Mouse (Mus musculus) gastrocnemius, postnatal 14 days (tissue): ENCODE data around the gene Grm3. TPM values are rescaled to one million over a fixed set of nuclear protein-coding genes. Genes with fewer than 3 reads are reported as not detected.

ENCODE experiments used
- DNase-seq: peaks from one replicate; pipeline ENCODE4 v3.0.0; 2021; ENCODE audit warnings: mixed read lengths
- intact Hi-C: fragments of 180-260 bp; cut with DNase I; formaldehyde crosslinking; loops from one replicate; pipeline ENCODE4 v1.15.1; 2025; ENCODE audit warnings: low total_unique reads
- long read RNA-seq, 2 experiments: library from polyadenylated mRNA; stranded (forward); transcript quantifications; one replicate each; pipeline ENCODE4 v2.0.0; 2021
- total RNA-seq, 2 experiments: library from RNA; stranded (reverse); gene quantifications; 2 replicates each; pipeline ENCODE4 v1.2.3; 2021

Gene Grm3
- under 1 TPM in 1 of 2 experiments, not detected in 1; 0.13 TPM for total RNA-seq
- long read RNA-seq, experiment 1 = 0 reads
- long read RNA-seq, experiment 2 = 0 reads

DNA sequence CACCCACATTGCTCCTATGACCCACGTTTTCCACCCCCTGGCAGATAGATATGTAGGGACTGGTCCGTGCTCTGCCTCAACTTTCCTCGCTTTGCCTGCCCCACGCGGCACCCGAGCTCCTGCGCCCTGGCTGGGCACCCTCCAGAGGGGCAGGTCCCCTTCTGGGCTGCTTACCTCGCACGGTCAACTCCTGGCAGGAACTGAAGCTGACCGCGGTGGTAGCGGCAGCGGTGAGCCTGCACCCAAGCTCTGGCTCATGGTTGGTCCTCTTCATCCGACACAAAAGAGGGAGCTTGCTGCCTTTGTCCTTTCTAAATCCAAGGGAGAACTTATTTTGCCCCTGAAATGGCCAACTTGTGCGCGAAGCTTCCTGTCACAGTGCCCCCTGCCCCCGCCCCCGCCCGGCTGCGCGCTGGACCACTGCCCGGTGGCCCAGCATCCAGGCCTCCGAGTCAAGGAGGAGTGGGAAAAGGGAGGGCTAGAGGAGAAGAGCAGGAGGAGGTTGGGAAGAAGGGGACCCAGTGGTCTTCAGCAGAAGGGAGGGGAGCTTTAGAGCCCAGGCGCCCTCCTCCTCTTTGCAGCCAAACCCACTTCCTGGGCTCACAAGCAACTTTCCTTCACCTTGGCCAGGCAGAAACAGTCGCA is at the start of gene Grm3:
Gene Grm3, minus strand, starts transcription at position 215 of the 645 bp plus-strand sequence.
- no peak for DNase-seq
- intact Hi-C loops = no loop called here

DNA sequence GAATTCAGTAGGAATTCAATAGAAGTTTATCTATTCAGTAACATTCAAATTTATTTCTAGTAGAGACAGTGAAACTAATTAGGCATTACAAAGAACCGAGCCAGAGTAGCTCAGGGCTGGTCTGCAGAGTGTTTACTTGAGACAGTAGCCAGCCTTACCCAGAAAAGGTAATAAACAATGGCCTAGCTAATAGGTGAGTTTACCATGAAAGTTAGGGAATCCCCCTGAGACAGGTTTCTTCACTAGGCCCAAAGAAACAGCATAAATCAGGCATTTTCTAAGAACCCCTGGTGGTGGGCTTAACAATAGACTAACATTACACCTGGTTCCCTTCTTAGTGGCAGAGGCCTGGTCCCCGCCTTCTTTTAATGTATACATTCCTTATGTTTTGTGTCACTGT is 30.8 kb upstream of the Grm3 start:
- no peak for DNase-seq
- intact Hi-C loops = no loop called here

DNA sequence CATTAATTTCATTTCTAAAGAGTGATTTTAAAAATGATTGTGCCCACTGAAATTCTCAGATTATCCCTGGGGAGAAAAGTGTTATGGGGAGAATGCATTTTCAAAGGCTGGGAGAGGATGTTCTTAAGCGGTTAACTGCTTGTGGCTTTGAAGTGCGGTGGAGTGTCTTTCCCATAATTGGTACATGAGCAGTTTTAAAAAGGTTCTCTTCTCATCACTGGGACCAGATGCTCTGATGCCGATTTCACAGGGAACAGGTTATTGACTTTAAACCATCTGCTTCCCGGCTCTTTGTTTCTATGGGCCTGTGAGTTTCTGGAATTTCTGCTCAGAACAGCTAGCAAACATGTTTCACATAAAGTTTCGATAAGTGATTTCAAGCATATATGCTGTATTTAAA is 23.2 kb upstream of the Grm3 start:
- intact Hi-C loops = no loop called here

DNA sequence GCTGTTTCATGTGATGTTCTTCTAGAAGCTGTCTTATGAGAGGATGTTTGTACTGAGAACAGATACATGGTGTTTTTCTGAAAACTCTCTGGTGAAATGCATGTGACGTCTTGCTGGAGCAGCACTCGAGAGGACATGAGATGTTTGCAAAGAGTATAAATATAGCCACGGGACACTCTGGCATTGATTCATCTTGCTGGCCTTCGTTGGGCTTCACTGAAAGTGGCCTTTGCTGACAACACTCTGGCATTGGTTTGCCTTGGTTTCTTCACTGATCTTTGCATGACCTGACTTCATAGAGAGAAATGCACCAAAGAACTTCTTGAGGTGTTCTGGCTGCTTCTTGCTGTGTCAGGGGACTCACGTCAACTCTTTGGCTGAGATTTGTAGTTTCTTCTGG is 19.1 kb upstream of the Grm3 start:
- no peak for DNase-seq
- intact Hi-C loops = no loop called here

More for the DNA sequence above, 23.2 kb upstream of the Grm3 start:
- no peak for DNase-seq

DNA sequence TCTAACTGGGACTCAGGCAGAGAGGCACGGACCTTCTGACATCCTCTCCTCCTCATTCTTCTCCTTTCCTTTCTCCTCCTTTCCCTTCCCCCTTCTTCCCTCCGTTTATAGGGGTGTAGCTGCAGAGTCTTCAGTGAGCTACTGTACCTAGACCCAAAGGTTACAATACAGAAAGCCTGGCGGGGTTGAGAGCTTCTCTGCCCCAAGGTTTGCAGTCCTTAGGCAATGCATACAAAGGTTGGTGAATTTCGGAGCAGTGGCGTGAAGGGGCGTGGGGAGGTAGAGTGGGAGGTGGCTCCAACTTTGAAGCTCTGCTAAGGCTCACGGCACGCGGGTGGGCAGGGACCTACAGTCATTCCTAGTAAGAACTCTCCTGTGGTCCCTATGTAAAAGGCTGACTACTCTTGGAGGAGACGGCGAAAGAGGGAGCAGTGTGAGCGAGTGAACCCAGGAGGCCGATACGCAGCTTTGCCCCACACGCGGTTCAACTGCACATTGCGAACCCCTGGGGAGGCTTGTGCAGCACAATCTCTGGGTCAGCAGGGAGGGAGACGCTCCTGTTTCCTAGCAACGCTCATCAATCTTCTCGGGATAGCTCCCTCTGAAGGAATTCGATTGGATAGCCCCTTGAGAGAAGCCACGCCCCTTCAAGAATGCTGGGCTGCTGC is 765 bp upstream of the Grm3 start:
- DNase-seq = no peak
- intact Hi-C loops = no loop called here

DNA sequence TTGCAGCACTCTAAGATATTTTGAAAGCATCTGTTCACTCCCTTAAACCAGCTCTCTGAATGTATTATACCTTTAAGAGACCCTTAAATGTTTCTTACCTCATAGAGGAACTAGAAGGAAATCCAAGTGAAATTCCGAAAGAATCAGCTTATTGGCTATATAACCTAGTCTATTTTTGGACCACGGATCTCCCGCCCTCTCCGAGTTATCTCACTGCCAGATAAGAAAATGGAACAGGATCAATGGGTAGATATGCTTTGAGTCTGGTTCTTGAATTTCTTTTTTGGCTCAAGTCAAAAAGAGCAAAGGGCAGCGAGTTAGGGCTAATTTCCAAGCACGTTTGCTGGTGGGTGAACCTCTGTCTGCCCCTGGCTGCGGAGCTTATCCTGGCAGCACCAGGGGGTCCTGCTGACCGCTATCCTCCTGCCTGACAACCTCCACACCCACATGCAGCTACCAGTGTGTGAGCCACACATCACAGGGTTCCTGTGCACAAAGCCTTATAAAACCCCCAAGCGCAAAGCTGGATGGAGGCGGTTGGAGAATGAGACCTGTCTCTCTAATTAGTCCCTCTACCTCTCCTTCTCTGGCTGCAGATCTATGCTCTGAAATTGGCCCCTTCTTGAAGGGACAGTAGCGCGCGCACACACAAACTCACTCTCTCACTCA is 549 bp downstream of the Grm3 start:
- DNase-seq = no peak
- intact Hi-C loops = no loop called here

DNA sequence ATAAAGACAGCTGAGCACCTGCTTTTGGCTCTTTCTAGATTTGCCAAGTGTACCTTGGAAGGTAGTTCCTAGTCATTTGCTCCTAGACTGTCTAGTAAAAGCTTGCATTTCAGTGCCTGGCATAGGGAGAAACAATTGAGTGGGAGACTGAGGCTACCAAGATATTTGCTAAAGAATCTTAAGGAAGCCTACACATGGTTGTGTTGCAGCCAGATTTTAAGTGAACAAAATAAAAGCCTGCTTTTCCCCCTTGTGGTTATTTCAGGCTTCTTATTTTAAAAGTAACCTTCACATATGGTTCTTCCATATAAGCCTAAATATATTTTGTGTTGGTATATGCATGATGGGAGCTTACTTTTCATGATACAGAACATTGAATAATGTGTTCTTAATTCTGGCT is 3.8 kb downstream of the Grm3 start:
- intact Hi-C loops = no loop called here
- no peak for DNase-seq

DNA sequence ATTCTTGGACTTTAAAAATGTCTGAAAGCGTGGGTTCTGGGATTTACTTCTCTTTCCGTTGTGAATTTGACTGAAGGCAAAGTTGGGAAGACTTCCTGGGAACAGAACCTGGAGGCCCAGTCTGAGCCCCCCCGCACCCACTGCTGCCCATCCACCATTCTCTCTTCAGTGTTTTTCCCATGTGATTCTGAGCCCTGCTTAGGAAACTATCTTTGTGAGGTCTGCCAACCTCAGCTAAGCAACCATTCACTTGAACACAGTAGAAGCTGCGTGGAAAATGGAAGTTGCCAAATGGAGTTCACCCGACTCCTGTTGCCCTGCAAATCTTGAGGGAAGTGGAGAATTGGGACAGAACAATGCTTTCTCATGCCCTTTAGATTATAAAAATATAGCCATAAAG is 8.7 kb downstream of the Grm3 start:
- intact Hi-C loops = no loop called here
- no peak for DNase-seq

DNA sequence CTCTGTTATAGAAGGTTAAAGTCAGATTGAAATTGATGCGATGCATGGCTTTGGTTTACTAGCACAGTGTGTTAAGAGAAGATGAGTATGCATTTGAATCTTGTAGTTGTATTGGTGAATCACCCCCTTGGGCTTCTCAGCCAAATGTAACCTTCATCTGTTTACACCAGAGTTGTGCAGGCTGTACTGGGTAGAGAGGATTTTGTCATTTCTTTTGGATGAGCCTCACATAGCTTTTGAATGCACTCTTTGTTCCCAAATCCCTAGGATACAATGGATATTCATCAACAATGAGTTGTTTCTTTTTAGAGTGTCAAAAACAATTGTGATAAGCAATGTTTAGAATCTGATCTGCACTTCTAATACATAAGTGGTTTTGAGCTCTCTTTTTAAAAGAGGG is 17.9 kb downstream of the Grm3 start:
- DNase-seq = no peak
- intact Hi-C loops = no loop called here

DNA sequence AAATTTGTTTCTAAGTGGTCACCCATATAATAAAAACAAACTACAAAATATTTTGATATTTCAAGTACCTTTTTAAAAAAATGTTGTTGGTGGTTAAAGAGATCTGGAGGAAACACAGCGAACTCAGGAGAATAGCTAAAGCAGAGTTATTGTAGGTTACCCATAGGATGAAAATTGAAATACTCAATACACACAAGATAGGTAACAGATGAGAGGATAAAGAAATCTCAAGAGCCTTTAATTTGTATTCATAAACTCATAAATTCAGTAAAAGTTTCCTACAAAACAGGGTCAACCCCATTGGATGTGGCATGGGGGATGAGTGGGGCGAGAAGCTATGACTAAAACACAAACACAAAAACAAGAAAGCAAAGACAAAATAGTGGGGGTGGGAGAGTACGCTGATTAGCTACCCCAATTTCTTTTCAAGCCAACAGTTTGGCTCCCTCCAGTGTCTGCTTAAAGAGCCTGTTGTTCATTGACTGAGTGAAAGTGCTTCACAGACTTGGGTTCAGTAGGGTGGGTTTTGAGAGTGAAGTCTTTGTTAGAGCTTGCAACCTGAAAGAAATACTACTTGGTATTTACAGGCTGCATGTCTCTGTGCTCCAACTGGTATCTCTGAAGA is 21.5 kb downstream of the Grm3 start:
- no peak for DNase-seq
- intact Hi-C loops = no loop called here

DNA sequence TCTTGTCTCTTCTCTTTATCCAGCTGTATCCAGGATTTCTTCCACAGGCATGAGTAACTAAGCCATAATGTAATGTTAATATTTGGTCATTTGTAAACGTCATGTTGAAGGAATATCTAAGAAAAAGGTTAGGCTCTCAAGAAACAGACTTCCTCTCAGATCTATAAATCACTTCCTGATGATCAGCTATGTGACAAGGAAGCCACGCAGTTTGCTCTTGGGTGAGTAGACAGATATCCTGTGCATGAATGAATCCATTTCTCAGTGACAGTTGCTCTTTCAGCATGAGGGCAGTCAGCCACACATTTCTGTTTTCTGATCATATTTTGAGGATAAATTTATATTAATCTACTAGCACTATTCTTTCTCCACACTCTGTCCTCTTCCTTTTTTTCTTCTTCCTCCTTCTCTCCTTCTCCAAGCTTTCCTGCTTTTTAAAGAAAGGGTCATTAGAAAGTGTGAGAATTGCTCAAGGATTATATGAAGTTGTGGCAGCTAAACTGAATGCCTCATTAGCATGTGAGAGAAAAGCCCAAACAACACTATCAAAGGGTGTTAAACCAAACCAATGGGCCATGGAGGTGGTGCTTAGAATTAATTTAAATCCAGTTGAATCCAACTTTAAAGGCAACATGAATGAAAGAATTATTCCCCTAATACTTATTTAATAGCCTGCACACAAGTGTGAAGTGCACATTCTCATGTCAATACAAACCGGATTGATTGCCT is 22.1 kb downstream of the Grm3 start:
- intact Hi-C loops = no loop called here
- no peak for DNase-seq

DNA sequence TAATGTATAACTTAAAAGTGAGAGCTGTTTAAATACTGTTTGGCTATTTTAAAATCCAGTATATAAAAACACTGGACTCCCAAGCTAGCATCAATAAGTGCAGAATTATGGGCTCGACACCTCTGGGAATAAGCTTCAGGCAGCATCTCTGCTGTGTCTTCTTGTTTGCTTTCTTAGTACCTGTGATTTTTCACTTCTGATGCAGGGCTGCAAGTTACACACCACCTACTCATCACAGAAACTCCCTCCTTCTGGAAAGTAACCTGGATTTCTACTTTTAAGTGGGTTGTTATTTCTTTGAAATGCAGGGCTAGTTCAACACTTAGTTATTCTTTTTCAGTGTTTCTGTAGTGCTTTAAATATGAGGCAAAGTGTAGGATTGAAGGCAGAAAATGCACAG is 32.6 kb downstream of the Grm3 start:
- intact Hi-C loops = no loop called here
- DNase-seq = no peak

DNA sequence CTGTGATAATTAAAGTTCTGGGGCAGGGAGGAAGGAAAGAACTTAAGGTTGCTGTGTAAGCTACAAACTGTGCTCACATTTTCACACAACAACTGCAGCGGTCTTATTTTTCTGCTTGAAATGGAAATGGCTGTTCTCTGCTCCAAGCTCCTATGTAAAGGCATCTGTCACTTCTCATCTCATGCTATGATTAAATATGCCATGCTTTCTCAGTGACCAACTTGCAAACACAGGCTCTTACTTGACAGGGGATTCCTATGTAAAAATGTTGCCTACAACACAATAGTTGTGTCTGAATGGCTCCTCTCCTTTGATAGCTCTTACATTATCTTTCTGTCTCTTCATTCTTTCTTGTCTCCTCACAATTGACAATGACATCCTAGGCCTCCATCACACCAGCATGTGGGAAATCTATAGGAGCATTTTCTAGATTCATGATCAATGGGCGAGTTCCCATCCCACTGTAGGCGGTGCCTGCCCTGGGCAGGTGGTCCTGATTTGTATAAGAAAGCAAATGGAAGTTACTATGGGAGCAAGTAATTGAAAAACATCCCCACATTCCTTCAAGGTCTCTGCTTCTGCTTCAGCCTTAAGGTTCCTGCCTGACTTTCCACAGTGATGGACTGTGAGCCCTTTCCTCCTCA is 34.2 kb downstream of the Grm3 start:
- no peak for DNase-seq
- intact Hi-C loops = no loop called here

DNA sequence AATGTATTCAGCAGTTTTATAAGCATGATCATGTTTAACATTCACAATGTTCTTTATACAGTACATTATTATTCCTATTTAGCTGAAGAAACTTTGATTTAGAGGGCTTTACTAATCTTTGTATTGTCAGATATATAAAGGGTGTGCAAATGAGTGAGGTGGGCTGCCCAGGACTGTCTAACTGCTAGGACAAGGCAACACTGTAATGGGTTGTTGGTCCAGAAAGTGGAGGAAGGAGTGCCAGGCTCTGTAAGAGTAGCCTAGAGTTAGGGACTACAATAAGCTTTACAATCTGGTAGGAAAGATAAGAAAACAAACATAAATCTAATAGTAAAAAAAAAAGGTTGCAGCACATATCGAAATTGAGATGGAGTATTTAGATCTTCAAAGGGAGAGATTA is 34.8 kb downstream of the Grm3 start:
- no peak for DNase-seq

DNA sequence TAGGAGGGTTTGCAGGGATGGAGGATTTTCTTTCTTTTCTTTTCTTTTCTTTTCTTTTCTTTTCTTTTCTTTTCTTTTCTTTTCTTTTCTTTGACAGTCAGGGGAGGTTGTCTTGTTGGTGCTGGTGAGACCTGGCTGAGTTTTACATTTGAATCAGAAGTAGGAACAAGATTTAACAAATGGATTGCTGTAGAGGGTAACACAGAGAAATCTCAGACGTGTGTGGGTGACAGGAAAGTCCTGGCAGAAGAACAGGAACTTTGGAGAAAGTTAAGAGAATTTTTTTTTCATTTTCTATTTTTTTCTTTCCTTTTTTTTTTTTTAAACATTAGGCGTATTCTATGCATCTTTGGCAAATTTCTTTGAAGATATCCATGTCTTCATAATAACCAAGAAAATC is 41.8 kb downstream of the Grm3 start:
- no peak for DNase-seq
- intact Hi-C loops = no loop called here

More for the DNA sequence above, 34.8 kb downstream of the Grm3 start:
- intact Hi-C loops = no loop called here

DNA sequence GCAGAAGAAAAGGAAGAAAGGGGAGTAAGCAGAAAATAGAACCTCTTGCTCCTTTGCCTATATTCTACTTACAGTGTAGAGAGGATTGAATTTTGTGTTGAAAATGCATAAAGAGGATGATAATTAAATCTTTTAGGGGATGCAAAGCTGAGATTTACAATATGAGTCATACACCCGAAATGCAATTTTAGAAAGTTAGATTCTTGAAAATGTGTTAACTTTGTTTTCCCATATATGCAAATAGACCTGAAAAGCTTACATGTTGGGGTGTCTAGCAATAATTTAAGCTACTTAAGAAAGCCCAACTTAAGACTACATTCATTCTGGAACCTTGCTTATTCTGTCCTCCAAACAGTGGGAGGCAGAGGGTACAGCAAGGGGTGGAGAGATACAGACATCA is 56.0 kb downstream of the Grm3 start:
- DNase-seq = no peak
- intact Hi-C loops = no loop called here

DNA sequence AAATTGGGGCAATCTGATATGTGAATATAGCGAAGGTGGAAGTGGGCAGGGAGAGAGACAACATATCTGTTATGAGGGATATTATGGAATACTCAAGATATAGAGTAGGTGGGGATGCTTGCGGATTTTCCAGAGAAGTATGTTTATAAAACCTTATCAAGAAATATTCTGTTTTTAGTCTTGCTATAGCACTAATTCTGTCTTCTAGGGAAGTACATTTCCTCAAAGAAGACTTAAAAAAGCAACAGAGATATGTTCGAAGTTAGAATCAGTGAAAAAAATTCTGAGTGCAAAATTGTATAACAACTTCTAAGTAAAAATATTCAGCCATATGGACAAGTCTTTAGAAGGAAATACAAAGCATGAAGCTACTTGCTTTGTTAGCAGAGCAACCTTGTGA is 61.6 kb downstream of the Grm3 start:
- no peak for DNase-seq
- intact Hi-C loops = no loop called here

DNA sequence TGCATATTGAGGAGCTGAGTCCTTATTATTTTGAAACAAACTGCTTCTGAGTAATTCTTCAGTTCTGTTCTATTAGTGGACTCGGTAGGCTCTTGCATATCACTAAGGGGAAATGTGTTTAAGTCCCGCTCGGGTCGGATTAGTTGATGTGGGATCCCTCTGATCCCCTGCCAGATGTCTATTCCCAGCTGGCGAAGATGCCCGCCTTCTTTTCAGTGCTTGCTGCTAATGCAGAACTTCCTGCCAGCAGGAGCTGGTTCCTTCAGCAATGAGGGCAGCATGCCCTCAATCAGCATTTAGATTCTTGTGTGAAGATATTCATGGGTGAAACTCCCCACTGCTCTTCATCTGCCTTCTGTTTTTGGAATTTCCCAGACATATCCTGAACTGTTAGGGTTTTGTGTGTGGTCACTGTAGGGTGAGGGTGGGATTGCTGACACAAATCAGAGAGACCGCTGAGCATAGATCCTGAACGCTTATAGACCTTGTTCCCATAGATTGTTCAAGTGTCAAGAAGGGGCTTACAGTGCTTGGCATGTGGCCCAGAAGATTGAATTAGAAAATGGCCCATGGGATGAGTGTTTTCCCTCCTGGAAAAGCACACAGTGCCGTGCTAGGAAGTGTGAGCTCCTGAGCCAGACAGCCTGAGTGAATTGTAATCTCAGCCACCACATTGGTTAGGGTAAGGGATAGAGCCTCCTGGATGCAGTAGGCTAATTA is 62.9 kb downstream of the Grm3 start:
- intact Hi-C loops = no loop called here

DNA sequence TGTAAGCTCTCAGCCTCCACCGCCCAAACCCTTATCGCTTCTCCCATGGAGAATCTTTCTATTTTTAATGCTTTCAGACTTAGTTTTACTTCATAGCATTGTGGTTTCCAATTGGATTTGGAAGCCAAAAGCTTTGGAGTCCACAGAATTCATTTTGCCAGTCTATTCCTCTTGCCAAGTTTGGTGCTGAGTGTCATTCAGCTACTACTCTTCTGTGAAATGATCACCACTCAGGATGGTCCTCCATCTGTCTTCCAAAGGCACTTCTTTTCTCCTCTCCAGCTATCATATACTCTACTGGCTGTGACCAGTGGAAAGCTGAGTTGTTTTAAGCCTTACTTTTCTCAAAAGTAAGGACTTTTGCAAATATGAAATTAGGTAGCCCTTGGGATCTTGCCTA is 86.4 kb downstream of the Grm3 start:
- intact Hi-C loops = no loop called here

More for the DNA sequence above, 62.9 kb downstream of the Grm3 start:
- DNase-seq = no peak

More for the DNA sequence above, 86.4 kb downstream of the Grm3 start:
- DNase-seq = no peak
